Mouse (Mus musculus): ENCODE measurements around the gene Vmn1r101.
"Not testable (repeated sequence)": the region's sequence is repeated elsewhere in the genome, so short reads cannot be mapped to it uniquely, and the experiment has no call there.

The Vmn1r101 gene

DNA sequence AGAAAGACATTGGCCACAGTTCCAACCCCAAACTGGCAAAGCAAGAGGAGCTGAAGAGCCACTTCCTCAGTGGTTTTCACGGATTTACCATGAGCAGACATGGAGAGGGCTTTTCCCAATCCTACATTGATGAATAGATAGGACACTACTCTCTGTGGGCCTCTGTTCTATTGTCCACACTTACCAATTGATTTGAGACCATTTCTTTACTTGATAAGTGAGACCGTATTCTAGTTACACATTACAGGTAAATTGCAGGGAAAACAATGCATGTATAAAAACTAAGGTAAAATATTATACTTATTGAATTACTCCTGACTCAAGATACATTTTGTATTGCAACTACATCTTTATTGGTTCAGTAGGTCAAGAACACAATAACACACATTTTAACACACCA is at the start of gene Vmn1r101:
Vmn1r101 (minus strand) TSS at position 101 of the 400 bp plus-strand sequence.
- not testable (repeated sequence) for DNase-seq

DNA sequence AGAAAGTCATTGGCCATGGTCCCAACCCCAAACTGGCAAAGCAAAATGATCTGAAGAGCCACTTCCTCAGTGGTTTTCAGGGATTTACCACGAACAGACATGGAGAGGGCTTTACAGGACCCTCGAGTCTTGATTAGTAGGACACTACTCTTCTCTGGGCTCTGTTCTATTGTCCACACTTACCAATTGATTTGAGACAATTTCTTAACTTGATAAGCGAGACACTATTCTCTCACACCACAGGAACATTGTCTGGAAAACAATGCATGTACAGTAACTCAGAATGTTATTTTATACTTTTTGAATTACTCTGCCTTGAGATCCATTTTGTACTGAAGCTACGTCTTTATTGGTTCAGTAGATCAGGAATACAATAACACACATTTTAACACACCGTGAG is 32.4 kb upstream of the Vmn1r101 start, which contains the start of gene Gm10670:
Gm10670 (minus strand) TSS at position 101 of the 400 bp plus-strand sequence.
- DNase-seq: not testable (repeated sequence)

DNA sequence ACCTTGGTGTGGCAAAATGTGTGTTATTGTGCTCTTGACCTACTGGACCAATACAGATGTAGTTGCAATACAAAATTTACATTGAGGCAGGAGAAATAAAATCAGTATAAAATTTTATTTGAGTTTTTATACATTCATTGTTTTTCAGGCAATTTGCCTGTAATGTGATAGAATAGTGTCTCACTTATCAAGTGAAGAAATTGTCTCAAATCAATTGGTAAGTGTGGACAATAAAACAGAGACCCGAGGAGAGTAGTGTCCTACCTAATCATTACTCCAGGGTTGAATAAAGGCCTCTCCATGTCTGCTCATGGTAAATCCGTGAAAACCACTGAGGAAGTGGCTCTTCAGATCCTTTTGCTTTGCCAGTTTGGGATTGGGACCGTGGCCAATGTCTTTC is 24.8 kb downstream of the Vmn1r101 start, which contains the start of gene Vmn1r100:
Vmn1r100 (plus strand) TSS at position 301 of the 400 bp plus-strand sequence.
- DNase-seq: not testable (repeated sequence)
